Mouse (Mus musculus): Measurements from ENCODE around the gene Atp2b4. TPM values are rescaled to one million over a fixed set of nuclear protein-coding genes. Genes with fewer than 3 reads are reported as not detected.

Gene Atp2b4
- total RNA-seq, 2 experiments from 2014 or later = 49.9 to 55.6 TPM

DNA sequence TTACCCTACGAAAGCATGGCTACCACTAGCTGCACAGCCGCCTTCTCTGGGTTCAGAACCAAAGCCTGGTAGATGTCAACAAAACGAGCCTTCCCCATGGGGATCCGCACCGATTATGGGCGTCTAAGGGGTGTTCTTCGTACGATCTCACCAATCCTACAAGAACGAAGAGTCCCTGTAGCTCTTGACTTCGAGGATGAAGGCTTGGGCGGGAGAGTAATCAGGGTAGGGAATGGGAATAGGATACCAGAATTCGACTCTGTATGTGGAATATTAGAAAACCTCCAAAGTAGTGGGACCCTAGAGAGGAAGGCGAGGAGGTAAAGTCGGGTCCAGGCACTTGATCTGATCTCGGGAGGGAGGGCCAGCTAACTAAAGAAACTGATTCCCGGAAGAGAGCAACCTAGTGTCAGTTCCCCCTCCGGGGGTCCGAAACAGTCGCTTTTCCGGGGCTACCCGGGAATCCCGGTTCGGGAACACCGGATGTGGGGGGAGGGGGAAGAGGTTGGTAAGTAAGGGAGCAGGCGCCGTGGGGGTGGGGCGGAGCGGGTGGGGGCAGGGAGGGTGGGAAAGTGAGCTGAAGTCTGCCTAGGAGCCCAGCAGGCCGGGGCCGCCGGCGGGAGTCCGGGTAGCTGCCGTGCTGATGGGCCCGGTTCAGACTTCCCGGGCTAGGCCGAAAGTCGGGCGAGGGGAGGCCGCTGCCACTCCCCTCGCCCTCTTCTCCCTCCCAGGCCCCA, 140.2 kb downstream of the Atp2b4 start, which contains the start of gene Zbed6:
Zbed6 (minus strand) TSS at position 420 of the 737 bp plus-strand sequence.
- DNase-seq (ENCODE audit: low spot score in 2 of 2) = peak; percentile 31 to 56

DNA sequence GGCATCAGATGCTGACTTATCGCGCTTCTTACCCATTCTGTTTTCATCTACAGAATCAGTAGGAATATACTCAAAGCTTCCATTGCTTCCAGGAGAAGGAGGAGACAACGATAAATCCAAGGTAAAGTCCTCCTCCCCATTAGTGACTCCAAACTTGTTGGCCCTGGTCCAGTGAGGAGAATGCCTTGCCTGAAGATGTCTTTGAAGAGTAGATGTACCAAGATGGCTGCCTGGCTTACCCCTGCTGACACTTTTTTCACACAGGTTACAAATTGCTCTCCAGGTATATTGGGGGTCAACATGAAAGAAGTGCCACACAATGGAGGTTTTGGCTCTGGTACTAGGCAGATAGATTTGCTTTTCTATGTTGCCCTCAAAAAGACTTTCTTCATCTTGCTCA, 142.0 kb downstream of the Atp2b4 start:
- no peak for DNase-seq (ENCODE audit: low spot score in 2 of 2)

DNA sequence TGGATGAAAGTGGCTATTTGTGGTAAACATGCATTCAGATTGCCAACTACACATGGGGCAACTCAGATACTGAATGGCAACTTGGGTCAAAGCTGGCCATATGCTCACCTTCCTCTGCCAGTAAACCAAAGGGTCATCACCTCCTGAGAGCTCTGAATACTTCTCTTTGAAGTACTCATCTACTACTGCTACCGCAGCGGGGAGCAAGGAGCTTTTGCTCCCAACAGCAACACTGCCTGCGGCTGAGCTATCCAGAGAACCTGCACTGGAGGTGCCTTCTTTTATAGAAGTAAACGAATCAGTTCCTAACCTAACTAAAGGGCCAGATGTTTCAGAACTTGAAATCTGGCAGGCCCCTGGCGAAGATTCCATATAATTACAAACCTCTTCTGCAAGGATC, 144.0 kb downstream of the Atp2b4 start:
- no peak for DNase-seq (ENCODE audit: low spot score in 2 of 2)

DNA sequence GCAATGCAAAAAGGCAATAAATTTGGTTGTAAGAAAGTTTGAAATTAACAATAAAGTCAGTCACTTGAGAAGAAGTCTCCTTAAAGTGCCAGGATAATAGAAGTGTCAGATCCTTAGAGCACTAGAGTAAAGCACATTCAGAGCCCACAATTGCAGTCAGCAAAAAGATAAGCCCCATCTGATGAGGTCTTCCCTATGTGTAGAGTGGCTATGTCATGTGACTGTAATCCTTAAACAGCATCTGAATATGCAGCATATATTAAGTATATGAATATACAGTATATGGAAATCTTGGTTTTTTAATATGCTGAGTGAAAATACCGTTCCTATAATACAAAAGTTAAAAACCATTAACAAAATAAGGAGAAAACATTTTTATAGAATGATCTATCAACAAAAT, 147.8 kb downstream of the Atp2b4 start:
- DNase-seq (ENCODE audit: low spot score in 2 of 2) = no peak

DNA sequence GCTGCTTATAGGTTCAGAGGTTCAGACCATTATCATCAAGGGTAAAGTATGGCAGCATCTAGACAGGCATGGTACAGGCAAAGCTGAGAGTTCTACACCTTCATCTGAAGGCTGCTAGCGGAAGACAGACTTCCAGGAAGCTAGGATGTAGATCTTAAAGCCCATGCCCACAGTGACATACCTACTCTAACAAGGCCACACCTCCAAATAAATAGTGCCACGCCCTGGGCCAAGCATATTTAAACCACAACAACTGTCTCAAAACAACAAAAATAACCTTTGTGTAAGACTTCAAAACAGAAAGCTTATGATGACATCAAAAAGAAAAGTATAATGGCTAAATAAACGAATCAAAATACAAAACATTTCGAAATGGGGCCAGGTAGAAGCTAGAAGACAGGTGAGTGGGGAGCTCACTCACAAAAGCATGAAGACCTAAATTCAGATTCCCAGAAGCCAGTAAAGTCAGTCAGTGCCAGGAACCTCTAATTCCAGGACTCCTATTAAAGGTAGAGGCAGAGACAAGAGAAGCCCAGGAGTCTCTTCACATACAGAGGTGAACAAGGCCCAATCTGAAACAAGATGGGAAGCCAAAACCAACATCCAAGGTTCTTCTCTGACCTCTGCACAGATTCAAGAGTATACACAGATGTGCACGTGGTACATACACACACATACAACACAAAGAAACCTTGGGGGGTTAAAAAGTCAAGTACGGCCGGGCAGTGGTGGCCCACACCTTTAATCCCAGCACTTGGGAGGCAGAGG, 150.4 kb downstream of the Atp2b4 start:
- DNase-seq (ENCODE audit: low spot score in 2 of 2) = no peak

Small RNAs within 50 kb of the gene (microRNA-seq; reads per million reads assigned to microRNA genes)
- not detected for gene Mir6903

Other genes with a start within 250 kb of the Atp2b4 start
- 100 to 1,000 TPM; 183 to 190 TPM for gene Snrpe, start 190.8 kb downstream of the Atp2b4 start, total RNA-seq (2021)
- 10 to 100 TPM; 16.3 to 20.2 TPM for gene Zbed6, start 140.2 kb downstream of the Atp2b4 start, total RNA-seq (2021)
- gene Gm38394, start 139.7 kb downstream of the Atp2b4 start, total RNA-seq (2021) = 10 to 100 TPM; 44.5 to 45.3 TPM
- under 1 TPM; 0.42 to 0.73 TPM for gene Lax1, start 110.9 kb downstream of the Atp2b4 start, total RNA-seq (2021)
- 1 to 10 TPM; 2.1 to 3.3 TPM for gene Optc, start 107.0 kb upstream of the Atp2b4 start, total RNA-seq (2021)
- gene Prelp, start 120.4 kb upstream of the Atp2b4 start, total RNA-seq (2021) = 10 to 100 TPM; 16.3 to 20.1 TPM
- gene Fmod, start 236.2 kb upstream of the Atp2b4 start, total RNA-seq (2021) = 10 to 100 TPM; 18.5 to 28.1 TPM

Measured in adrenal gland, postnatal 4 days (tissue).